Mouse (Mus musculus): ENCODE measurements around the gene Ddx49. TPM values are rescaled to one million over a fixed set of nuclear protein-coding genes. Genes with fewer than 3 reads are reported as not detected.

Gene Ddx49
- polyA plus RNA-seq, 1 experiment = 41.5 TPM

DNA sequence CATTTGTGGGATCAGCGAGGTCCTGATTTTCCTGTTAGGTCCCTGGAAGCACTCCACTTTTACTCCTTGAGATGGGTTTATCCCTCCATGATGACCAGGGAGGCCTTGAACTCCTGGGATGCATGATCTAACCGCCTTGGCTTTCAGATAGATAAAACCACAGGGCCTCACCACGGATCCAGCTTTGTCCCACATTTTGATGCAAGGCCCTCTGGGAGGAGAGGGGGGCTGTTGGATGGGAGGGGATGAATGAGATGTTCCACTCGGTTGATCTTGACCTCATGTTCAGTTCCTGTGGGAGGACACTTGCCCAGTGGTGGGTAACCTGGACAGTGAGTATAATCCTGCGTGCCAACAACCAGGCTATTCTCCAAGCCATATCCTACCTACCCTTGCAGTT is 17.9 kb downstream of the Ddx49 start:
- no peak for TF ChIP-seq GATA1 (IDR thresholded peaks at IDR 0.05; ENCODE audit: low read length)

DNA sequence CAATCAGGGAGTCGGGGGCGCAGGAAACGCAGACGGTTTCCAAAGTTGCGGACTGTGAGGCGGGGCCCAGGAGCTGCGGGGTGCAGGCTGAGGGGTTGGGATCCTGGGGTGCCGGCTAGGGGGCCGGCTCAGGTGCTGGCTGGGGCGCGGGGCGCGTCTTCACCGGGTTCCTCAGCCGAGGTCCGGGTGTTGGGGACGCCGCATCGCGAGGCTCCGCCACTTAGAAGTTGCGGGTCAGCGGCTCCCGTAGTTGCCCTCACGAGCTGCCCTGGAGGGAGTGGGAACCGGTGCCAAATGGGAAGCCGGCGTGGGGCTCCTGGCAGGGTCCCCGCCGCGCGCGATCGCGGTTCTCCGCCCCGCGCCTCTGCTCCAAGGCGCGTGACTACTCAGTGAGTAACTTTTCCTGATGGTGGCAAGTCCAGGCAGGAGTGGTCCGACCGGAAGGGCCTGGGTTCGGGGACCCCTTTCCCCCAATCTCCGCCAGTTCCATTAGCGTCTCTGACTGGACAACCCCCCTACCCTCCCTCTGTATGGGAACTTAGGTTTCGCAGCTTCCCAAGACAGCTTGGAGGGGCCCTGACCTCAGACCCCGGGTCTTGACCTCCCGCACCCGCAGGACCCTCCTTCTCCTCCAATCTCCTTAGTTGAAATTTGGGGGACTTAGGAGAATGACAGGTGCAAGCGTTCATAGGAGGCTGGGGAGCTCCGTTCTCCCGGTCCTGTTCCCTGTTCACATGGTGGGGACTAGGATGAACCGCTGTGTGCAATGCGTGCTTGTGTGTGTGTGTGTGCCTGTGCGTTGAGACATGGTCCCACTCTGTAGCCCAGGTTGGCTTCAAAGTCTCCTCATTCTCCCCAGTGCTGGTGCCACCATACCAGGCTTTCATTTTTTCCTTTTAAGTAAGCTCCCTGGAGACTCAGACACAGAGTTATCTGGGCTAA is 18.9 kb downstream of the Ddx49 start:
- no peak for TF ChIP-seq GATA1 (IDR thresholded peaks at IDR 0.05; ENCODE audit: low read length)

DNA sequence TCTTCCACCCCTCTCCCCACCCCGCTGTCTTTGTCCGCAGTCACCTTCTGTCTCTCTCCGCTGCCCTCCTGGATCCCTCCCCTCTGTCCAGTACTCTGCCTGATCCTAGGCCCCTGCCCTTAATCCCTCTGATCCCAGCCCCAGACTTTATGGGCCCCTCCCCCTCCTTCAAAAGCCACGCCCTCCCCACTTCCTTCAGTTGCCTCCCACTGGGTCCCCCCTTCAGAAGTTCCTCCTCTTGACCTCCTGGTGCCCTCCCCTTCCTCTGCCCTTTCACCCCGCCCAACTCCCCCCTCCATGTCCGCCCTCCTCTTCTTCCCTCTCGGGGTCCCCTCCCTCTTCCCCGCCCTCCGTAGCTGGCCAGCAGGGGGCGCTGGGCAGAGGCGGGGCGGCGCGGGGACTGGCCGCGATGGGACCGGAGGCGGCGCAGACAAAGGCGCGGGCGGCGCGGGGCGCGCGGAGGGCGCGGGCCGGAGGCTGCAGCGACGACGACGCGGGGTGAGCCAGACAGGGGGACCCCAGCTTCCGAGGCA is 19.6 kb downstream of the Ddx49 start, which contains the start of gene Homer3:
TSS of gene Homer3 (plus strand) at position 225 of the 533 bp plus-strand sequence.
- no peak for TF ChIP-seq GATA1 (IDR thresholded peaks at IDR 0.05; ENCODE audit: low read length)

DNA sequence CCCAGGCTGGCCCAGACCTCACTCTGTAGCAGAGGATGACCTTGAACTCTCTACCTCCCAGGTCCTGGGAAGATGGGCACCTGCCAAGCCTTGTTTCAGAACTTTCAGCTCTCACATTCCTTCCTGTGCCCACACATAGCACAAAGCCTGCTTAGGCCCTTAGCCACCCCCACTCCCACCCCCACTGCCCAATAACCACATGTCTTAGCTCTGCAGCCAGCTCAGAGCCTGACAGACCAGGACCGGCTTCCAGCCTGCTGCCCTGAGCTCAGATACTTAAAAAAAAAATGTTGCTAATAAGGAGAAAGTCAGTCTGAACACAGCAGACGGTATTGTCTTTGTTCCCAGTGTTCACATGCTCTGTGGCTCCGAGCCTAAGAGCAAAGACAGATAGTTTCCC is 21.3 kb downstream of the Ddx49 start:
- no peak for TF ChIP-seq GATA1 (IDR thresholded peaks at IDR 0.05; ENCODE audit: low read length)

DNA sequence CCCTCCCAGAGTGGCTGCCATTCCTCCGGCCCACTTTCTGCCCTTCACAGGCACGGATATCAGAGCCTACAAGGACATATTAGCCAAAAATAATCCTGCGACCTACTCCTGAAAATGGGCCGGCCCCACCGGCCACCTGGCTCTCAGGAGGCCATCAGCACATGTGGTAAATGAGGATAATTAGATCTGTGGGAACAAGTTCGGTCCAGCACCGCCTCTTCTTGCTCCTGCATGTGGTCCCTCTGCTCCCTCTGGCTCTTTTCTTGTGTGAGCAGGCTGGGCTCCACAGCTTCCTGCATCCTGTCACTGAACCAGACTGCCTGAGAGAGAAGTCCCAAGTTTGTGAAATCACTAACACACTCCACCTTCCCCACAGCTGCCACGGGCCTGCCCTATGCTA is 23.0 kb downstream of the Ddx49 start:
- TF ChIP-seq GATA1 (IDR thresholded peaks at IDR 0.05; ENCODE audit: low read length) = no peak

DNA sequence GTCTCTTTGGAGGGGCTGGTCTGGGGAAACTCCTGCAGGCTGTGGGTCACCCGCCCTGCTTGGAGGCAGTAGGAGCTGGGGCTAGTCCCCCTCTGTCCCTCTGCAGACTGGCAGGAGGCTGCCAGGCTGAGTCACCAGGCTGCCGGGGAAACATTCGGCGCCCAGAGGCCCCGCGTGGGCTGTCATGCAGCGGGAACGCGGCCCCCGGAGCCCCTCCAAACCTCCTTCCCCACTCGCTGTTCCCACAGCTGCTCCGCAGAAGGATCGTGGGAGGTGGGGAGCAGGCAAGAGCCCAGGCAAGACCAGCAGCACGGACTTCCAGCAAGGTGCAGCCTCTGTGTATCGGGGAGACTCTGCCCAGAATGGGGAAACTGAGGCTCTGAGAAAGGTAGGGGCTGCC is 24.1 kb downstream of the Ddx49 start:
- no peak for TF ChIP-seq GATA1 (IDR thresholded peaks at IDR 0.05; ENCODE audit: low read length)

DNA sequence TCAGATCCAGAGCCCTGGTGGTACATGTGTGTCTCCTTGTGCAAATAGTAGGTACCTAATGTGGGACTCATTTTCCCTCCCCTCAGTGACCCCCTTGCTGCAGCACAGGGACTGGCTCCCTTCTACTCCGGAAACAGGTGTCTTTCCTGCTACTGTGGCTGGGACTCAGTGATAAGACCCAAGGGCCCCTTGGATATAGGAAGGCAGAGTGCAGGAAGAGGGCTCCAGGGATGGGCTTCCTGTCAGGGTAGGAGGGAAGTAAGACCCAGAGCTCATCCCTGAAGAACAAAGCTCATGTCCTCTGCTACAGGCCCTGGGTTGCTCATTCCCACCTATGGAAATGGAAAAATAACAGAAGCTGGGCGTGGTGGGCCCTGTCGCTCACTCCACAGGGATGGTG is 25.8 kb downstream of the Ddx49 start:
- no peak for TF ChIP-seq GATA1 (IDR thresholded peaks at IDR 0.05; ENCODE audit: low read length)

DNA sequence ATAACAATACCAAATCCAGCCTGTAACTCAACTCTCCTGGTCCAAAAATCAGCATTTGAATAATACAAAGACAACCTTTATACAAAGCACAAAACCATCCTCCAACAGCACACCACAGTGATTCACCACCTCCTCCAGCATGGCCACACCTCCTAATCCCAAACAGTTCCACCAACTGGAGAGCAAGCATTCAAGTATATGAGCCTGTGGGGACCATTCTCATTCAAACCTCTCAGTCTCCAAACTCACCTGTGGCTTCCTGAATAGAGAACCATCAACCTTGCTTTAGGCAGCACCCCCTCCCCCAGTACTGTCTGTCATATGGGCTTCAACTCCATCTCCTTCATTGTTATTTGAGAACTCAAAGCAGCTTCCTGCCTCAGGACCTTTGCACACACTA is 27.9 kb downstream of the Ddx49 start:
- TF ChIP-seq GATA1 (IDR thresholded peaks at IDR 0.05; ENCODE audit: low read length) = no peak

DNA sequence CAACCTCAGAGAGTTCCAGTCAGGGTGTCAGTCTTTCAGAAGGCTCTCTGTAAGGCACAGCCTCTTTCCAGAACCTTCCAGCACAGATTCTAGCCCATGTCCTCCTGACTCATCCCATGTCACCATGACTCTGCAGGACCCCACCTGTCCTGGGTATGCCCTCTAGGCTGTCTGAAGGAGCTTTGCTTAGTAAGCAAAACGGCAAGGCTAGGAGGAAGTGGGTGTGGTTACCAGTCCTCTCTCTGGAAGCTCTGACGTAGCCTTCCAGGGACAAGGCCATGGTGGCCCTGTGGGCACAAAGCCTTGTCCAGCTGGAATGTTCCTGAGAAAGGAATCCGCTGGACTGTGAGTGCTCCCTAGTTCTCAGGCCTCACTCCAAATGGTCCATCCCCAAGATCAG is 29.3 kb downstream of the Ddx49 start:
- no peak for TF ChIP-seq GATA1 (IDR thresholded peaks at IDR 0.05; ENCODE audit: low read length)

DNA sequence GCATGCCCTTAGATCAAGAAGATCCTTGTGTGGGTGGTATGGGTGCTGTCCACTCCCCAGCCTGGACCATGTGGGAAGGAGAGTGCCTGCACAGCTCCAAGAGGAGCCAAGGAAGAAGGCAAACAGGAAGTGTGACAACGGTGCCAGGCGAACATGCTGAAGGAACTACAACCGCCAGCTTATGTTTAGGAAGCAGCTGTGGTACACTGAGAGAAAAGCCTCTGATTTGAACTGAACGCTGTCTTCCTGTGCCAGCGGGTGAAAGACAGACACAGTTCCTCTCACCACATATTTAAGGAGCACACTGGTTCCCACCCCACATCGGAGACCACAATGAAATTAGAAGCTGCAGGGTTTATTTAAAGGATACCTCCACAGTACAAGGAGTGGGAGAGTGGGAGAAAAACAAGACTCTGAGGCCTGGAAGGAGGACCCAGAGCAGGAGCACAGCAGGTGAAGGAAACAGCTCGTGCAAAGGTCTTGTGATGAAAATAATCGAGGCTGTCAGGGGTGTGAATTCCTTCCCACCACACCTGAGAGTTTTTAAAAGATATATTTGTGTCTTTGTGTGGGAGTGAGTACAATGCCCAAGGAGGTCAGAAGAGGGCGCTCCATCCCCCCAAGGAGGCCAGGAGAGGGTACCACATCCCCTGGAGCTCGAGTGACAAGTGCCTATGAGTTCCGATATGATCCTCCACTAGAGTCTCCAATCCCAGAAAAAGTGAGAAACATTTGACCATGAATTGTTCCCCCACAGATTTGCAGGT is 33.3 kb downstream of the Ddx49 start:
- TF ChIP-seq GATA1 (IDR thresholded peaks at IDR 0.05; ENCODE audit: low read length) = no peak

DNA sequence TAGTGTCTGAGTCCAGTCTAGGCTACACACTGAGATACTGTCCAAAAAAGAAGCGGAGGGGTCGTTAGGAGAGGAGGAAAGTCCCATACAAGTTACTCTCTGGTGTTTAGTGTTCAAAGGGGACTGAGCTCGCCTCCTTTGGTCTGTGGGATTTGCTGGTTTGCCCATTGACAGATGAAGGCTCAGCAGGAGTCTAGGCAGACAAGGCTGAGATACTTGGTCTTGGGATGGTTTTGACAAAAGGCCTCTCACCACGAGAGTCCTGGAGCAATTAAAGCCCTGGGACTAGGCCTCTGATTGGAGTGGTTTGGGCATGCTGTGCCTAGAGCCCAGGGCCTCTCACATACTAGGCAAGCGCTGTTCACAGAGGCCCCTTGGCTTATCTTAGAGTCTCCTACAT is 34.0 kb downstream of the Ddx49 start:
- no peak for TF ChIP-seq GATA1 (IDR thresholded peaks at IDR 0.05; ENCODE audit: low read length)

DNA sequence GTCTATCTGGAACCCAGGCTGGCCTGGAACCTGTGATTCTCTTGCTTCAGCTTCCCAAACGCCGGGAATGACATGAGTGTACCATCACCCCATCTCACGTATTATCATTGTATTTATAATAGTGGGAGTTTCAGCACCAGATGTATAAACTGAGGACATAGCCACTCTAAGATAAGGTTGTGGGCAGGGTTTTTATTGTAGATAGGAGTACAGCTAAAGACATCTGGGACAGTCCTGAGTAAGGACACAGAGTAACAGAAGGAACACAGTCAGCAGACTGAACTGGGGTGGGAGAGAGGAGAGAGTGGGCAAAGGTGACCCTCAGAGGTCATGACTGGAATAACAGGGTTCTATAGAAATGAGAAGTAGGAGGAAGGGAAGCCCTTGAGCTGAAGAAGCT is 34.6 kb downstream of the Ddx49 start:
- no peak for TF ChIP-seq GATA1 (IDR thresholded peaks at IDR 0.05; ENCODE audit: low read length)

DNA sequence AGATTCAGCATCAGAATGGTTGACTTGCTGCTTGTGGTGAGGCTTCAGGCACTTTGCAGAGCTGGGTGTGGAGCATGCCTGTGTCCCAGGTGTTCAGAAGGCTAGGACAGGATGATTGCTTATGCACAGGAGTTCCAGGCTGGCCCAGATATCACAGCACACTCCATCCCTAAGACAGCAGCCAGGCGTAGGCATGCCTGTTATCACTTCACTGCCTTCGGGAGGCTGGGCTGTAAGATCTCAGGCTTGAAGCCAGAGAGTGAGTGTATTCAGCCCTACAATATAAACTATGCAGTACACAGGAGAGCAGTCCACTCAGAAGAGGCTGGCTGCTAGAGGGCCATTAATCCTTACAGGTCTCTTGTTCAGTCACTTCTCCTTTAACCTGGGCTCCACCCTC is 43.2 kb downstream of the Ddx49 start:
- TF ChIP-seq GATA1 (IDR thresholded peaks at IDR 0.05; ENCODE audit: low read length) = no peak

DNA sequence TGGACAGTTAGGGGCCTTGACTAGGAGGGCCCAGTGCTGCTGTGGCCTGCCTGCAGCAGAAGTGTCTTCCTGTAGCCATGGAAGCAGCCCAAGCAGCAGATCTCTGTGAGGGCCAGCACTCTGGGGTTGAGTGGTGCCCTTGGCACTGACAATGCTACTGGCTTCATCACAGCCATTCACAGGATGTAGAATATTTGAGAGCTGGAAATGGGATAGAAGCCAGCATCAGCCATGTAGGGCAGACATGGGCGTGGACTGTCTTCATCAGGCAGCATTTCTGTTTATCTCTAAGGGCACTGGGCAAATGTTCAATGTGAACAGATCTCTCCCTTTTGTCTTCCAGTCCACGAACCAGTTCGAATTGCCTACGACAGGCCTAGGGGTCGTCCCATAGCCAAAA is 43.7 kb downstream of the Ddx49 start:
- TF ChIP-seq GATA1 (IDR thresholded peaks at IDR 0.05; ENCODE audit: low read length) = no peak

DNA sequence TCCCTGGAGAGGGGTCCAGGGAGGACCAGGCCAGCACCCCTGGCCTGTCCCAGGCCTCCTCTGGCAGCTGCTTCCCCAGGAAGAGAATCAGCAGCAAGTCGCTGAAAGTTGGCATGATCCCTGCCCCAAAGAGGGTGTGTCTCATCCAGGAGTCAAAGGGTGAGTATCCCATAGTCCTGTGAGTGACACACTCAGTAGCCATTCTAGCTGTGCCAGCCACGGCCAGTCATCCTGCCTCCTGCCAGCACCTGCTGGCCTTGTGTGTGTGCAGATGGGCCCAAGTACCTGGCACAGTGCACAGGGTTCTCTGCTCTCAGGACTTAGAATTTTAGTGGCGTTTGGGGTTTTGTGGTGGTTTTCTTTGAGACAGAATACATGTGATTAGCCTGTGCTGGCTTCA is 44.8 kb downstream of the Ddx49 start:
- no peak for TF ChIP-seq GATA1 (IDR thresholded peaks at IDR 0.05; ENCODE audit: low read length)

DNA sequence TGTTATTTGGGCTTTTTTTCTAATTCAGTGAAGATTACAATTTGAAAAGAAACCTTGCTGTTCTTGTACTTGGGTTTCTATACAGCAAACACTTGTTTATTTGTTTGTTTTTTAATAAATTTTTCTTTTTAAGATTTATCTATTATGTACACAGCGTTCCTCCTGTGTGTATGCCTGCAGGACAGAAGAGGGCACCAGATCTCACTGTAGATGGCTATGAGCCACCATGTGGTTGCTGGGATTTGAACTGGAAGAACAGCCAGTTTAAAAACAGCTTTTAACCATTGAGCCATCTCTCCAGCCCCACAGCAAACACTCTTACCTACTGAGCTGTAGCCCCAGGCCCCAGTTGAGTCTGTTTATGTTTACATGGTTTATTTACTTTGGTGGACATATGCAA is 47.7 kb downstream of the Ddx49 start:
- no peak for TF ChIP-seq GATA1 (IDR thresholded peaks at IDR 0.05; ENCODE audit: low read length)

Data from G1E-ER4 (cell line).